Mouse (Mus musculus) G1E (cell line): ENCODE data around the gene Gm17606.

Experiments
- CTCF ChIP-seq: IDR thresholded peaks from 2 replicates; pipeline ENCODE4 v1.5.1; 2012; ENCODE audit warnings: low read depth, low read length, inconsistent platforms, mixed read lengths
- GATA1 ChIP-seq: IDR thresholded peaks from 2 replicates; pipeline ENCODE4 v1.6.1; 2012; ENCODE audit warnings: borderline replicate concordance, low read length, inconsistent platforms, mixed read lengths
- POLR2AphosphoS5 ChIP-seq: IDR thresholded peaks from 2 replicates; pipeline ENCODE4 v1.6.1; 2012; ENCODE audit warnings: low read depth, low read length, inconsistent platforms; ENCODE audit not compliant: insufficient replicate concordance
- TAL1 ChIP-seq: conservative IDR thresholded peaks from 2 replicates; pipeline ENCODE4 v1.6.1; 2012; ENCODE audit warnings: low read depth, low read length, inconsistent platforms, mixed read lengths

GRCm38 (mm10) chr14:54632252-54632651 lies 8.5 kb upstream of the Gm17606 start:
- no peak for TF ChIP-seq CTCF
- no peak for TF ChIP-seq TAL1
- TF ChIP-seq GATA1: no peak
- TF ChIP-seq POLR2AphosphoS5: no peak
